Mouse (Mus musculus) stomach, postnatal 0 days (tissue): ENCODE results near the gene Coq9.

Source experiments
- CTCF ChIP-seq: IDR thresholded peaks from 2 replicates; pipeline ENCODE4 v1.5.1; 2016; ENCODE audit warnings: antibody characterized with exemption, low read depth, mild to moderate bottlenecking, moderate library complexity
- EP300 ChIP-seq: optimal IDR thresholded peaks from 2 replicates; pipeline ENCODE3; 2016; ENCODE audit warnings: antibody characterized with exemption

- TF ChIP-seq CTCF, result no peak
- no peak for TF ChIP-seq EP300
Measured at GRCm38 (mm10) chr8:94825170-94825569, 13.0 kb upstream of the Coq9 start.
